In genomic region chr5:121958551-121958950, GRCm38 (mm10) we compare ENCODE assay signal across 17 mouse cellular contexts.
"Had no signal": no experiment of that assay in that cellular context is flagged by ENCODE, and none has a peak within 500 bp of the region (broad histone marks: within the 10 kb centered on the region; RNA-seq: fewer than 3 reads in every experiment).

No protein-coding gene starts in this region.

- H3K4me2 ChIP-seq: lung, embryonic 14.5 days; midbrain, embryonic 11.5 days; midbrain, embryonic 13.5 days; midbrain, embryonic 15.5 days; neural tube, embryonic 13.5 days; neural tube, embryonic 15.5 days had no signal

- H3K4me3 ChIP-seq: midbrain, embryonic 13.5 days; midbrain, embryonic 15.5 days; myocyte; neural tube, embryonic 13.5 days; neural tube, embryonic 15.5 days had no signal

- ATAC-seq: midbrain, embryonic 13.5 days; midbrain, embryonic 15.5 days had no signal

- H3K36me3 ChIP-seq: midbrain, embryonic 13.5 days; midbrain, embryonic 15.5 days; neural tube, embryonic 13.5 days; neural tube, embryonic 15.5 days had no signal

- H3K9ac ChIP-seq: lung, embryonic 14.5 days; midbrain, embryonic 13.5 days; midbrain, embryonic 15.5 days; neural tube, embryonic 13.5 days; neural tube, embryonic 15.5 days had no signal

- H3K9me3 ChIP-seq: midbrain, embryonic 13.5 days; midbrain, embryonic 15.5 days; neural tube, embryonic 13.5 days; neural tube, embryonic 15.5 days had no signal

- H3K27me3 ChIP-seq: midbrain, embryonic 13.5 days; midbrain, embryonic 15.5 days had no signal

- DNase-seq: lung, adult 18-20 months; lung, postnatal 10 days; lung, postnatal 4 days; right cerebral cortex, adult 18-20 months; right cerebral cortex, postnatal 25 days; right cerebral cortex, postnatal 4 days; spleen, adult 18-20 months; thymus, adult 18-20 months; thymus, postnatal 14 days; thymus, postnatal 36 days had no signal

- H3K27ac ChIP-seq: midbrain, embryonic 13.5 days; midbrain, embryonic 15.5 days; neural tube, embryonic 13.5 days; neural tube, embryonic 15.5 days had no signal
